Mouse (Mus musculus) embryonic facial prominence, embryonic 11.5 days (tissue): ENCODE measurements around the gene Syt7. TPM values are rescaled to one million over a fixed set of nuclear protein-coding genes. Genes with fewer than 3 reads are reported as not detected.
A peak's percentile ranks its signal among the peaks of the same experiment; 100 is the strongest.

Source experiments
- ATAC-seq: fragments of 200-750 bp; cut with Nextera tagmentation; replicated peaks from 2 replicates; pipeline ENCODE4 v1.8.0; 2017; ENCODE audit warnings: low read depth; ENCODE audit not compliant: insufficient number of reproducible peaks, low FRiP score, low TSS enrichment
- DNase-seq: peaks from one replicate; pipeline ENCODE4 v3.0.0-alpha.2; 2015; ENCODE audit warnings: low spot score
- H3K27ac ChIP-seq: fragments of 300-500 bp; sonication (generic); replicated peaks from 2 replicates; pipeline ENCODE4 v1.5.1; 2014; ENCODE audit warnings: mild to moderate bottlenecking, low read depth, low read length, control low read depth
- H3K27me3 ChIP-seq: fragments of 300-500 bp; sonication (generic); 2 replicates; pipeline ENCODE4 v1.6.1; 2014; ENCODE audit warnings: mild to moderate bottlenecking, low read length, moderate library complexity, mixed read lengths; ENCODE audit not compliant: control insufficient read depth, insufficient read depth
- H3K36me3 ChIP-seq: fragments of 300-500 bp; sonication (generic); replicated peaks from 2 replicates; pipeline ENCODE4 v1.6.1; 2014; ENCODE audit warnings: low read depth, mild to moderate bottlenecking, low read length, moderate library complexity, mixed read lengths; ENCODE audit not compliant: control insufficient read depth, insufficient read depth
- H3K4me1 ChIP-seq: fragments of 300-500 bp; sonication (generic); 2 replicates; pipeline ENCODE4 v1.6.1; 2014; ENCODE audit warnings: low read length, mixed read lengths; ENCODE audit not compliant: control insufficient read depth, insufficient read depth
- H3K4me2 ChIP-seq: fragments of 300-500 bp; sonication (generic); 2 replicates; pipeline ENCODE4 v1.6.1; 2014; ENCODE audit warnings: low read depth, mild to moderate bottlenecking, control low read depth, low read length, moderate library complexity
- H3K4me3 ChIP-seq: fragments of 300-500 bp; sonication (generic); 2 replicates; pipeline ENCODE4 v1.5.1; 2014; ENCODE audit warnings: low read depth, low read length, control low read depth
- H3K9ac ChIP-seq: fragments of 300-500 bp; sonication (generic); replicated peaks from 2 replicates; pipeline ENCODE4 v1.6.1; 2014; ENCODE audit warnings: mild to moderate bottlenecking, control low read depth, low read length
- H3K9me3 ChIP-seq: fragments of 300-500 bp; sonication (generic); replicated peaks from 2 replicates; pipeline ENCODE4 v1.6.1; 2016; ENCODE audit warnings: mild to moderate bottlenecking, low read length, inconsistent platforms, mixed read lengths; ENCODE audit not compliant: control insufficient read depth
- WGBS: fragments of 180-500 bp; shearing (Covaris S2); extraction: QIAGEN DNeasy Blood & Tissue Kit; methylation state at CpG from one replicate; pipeline ENCODE4 v1.1.7; 2014; 5-methylcytosine and 5-hydroxymethylcytosine counted together
- polyA plus RNA-seq: library from polyadenylated mRNA; unstranded; fragments of >200 nt; fragmentation: Nextera tagmentation; extraction: Ambion mirVana; gene quantifications from 2 replicates; pipeline ENCODE4 v1.2.1, GENCODE M21; 2014

Gene Syt7
- polyA plus RNA-seq, 1 experiment from 2014 or later = 2.2 TPM

- DNase-seq (peak; percentile 92), ATAC-seq (peak; percentile 50; the same call in 1 of the 2 replicates)
Measured at GRCm38 (mm10) chr19:10402771-10403494, 14.0 kb downstream of the Syt7 start.

GRCm38 (mm10) chr19:10403593-10404380 is 14.9 kb downstream of the Syt7 start:
- H3K4me3 ChIP-seq = no peak overlapping the region
- 79% methylated on average over 10 of the region's 10 CpGs for WGBS
- no peaks in the 10 kb centered on the region for H3K36me3 ChIP-seq
- H3K9ac ChIP-seq = no peak overlapping the region
- H3K9me3 ChIP-seq = no peaks in the 10 kb centered on the region
- no peaks in the 10 kb centered on the region for H3K27me3 ChIP-seq
- no peaks in the 10 kb centered on the region for H3K4me1 ChIP-seq
- ATAC-seq (no peak), DNase-seq (no peak)
- H3K27ac ChIP-seq = no peak overlapping the region
- no peak overlapping the region for H3K4me2 ChIP-seq

More at GRCm38 (mm10) chr19:10402771-10403494, 14.0 kb downstream of the Syt7 start:
- H3K4me1 ChIP-seq = no peaks in the 10 kb centered on the region
- H3K36me3 ChIP-seq = no peaks in the 10 kb centered on the region
- no peak overlapping the region for H3K27ac ChIP-seq
- H3K4me2 ChIP-seq = no peak overlapping the region
- 20% methylated on average over 16 of the region's 16 CpGs for WGBS
- no peaks in the 10 kb centered on the region for H3K9me3 ChIP-seq
- H3K4me3 ChIP-seq = no peak overlapping the region
- no peaks in the 10 kb centered on the region for H3K27me3 ChIP-seq
- H3K9ac ChIP-seq = no peak overlapping the region

GRCm38 (mm10) chr19:10404424-10404823 is 15.5 kb downstream of the Syt7 start:
- ATAC-seq (no peak), DNase-seq (no peak)
- Histone ChIP-seq H3K9me3 (no peaks in the 10 kb centered on the region), H3K27me3 (no peaks in the 10 kb centered on the region), H3K4me2 (no peak overlapping the region), H3K4me3 (no peak overlapping the region), H3K27ac (no peak overlapping the region), H3K9ac (no peak overlapping the region), H3K4me1 (no peaks in the 10 kb centered on the region), H3K36me3 (no peaks in the 10 kb centered on the region)
- 68% methylated on average over 10 of the region's 10 CpGs for WGBS

GRCm38 (mm10) chr19:10404911-10405310 is 16.0 kb downstream of the Syt7 start:
- H3K27ac ChIP-seq = no peak overlapping the region
- no peaks in the 10 kb centered on the region for H3K4me1 ChIP-seq
- no peak overlapping the region for H3K4me3 ChIP-seq
- no peak for DNase-seq
- H3K27me3 ChIP-seq = no peaks in the 10 kb centered on the region
- no peaks in the 10 kb centered on the region for H3K9me3 ChIP-seq
- ATAC-seq = no peak
- no peak overlapping the region for H3K4me2 ChIP-seq
- H3K9ac ChIP-seq = no peak overlapping the region
- H3K36me3 ChIP-seq = no peaks in the 10 kb centered on the region
- 65% methylated on average over 2 of the region's 2 CpGs for WGBS

GRCm38 (mm10) chr19:10413701-10414242 is 24.9 kb downstream of the Syt7 start:
- Histone ChIP-seq H3K4me3 (peak overlapping the region; percentile 30), H3K27ac (no peak overlapping the region), H3K9ac (no peak overlapping the region), H3K4me2 (peak overlapping the region; percentile 50), H3K9me3 (no peaks in the 10 kb centered on the region), H3K36me3 (no peaks in the 10 kb centered on the region), H3K27me3 (no peaks in the 10 kb centered on the region), H3K4me1 (no peaks in the 10 kb centered on the region)
- DNase-seq (peak; percentile 92), ATAC-seq (peak; percentile 79)
- 1% methylated on average over 19 of the region's 19 CpGs for WGBS

- DNase-seq = no peak
- H3K4me1 ChIP-seq = no peaks in the 10 kb centered on the region
- no peak overlapping the region for H3K4me2 ChIP-seq
- H3K4me3 ChIP-seq = no peak overlapping the region
- H3K27ac ChIP-seq = no peak overlapping the region
- no peaks in the 10 kb centered on the region for H3K27me3 ChIP-seq
- 66% methylated on average over 5 of the region's 5 CpGs for WGBS
- no peak for ATAC-seq
- no peak overlapping the region for H3K9ac ChIP-seq
- H3K36me3 ChIP-seq = no peaks in the 10 kb centered on the region
- no peaks in the 10 kb centered on the region for H3K9me3 ChIP-seq
Measured at GRCm38 (mm10) chr19:10415508-10415907, 26.6 kb downstream of the Syt7 start.

GRCm38 (mm10) chr19:10416889-10417288 is 28.0 kb downstream of the Syt7 start:
- Histone ChIP-seq H3K27ac (no peak overlapping the region), H3K9ac (no peak overlapping the region), H3K4me2 (no peak overlapping the region), H3K9me3 (no peaks in the 10 kb centered on the region), H3K27me3 (no peaks in the 10 kb centered on the region), H3K4me1 (no peaks in the 10 kb centered on the region; the same call in 1 of the 2 replicates), H3K36me3 (no peaks in the 10 kb centered on the region), H3K4me3 (no peak overlapping the region)
- ATAC-seq (no peak), DNase-seq (no peak)
- WGBS = 60% methylated on average over 8 of the region's 8 CpGs

GRCm38 (mm10) chr19:10417436-10417835 is 28.5 kb downstream of the Syt7 start:
- WGBS = 76% methylated on average over 12 of the region's 12 CpGs
- DNase-seq (no peak), ATAC-seq (no peak)
- Histone ChIP-seq H3K27ac (no peak overlapping the region), H3K36me3 (no peaks in the 10 kb centered on the region), H3K4me2 (no peak overlapping the region), H3K9ac (no peak overlapping the region), H3K4me1 (peaks cover 2% of the 10 kb centered on the region; the same call in 1 of the 2 replicates), H3K27me3 (no peaks in the 10 kb centered on the region), H3K9me3 (no peaks in the 10 kb centered on the region), H3K4me3 (no peak overlapping the region)
